Mouse (Mus musculus): ENCODE data around the gene Trim8. TPM values are rescaled to one million over a fixed set of nuclear protein-coding genes. Genes with fewer than 3 reads are reported as not detected.

Gene Trim8
- polyA plus RNA-seq, 1 experiment from 2014 or later: 7.9 TPM

- peak overlapping the region; percentile 96 for H3K9ac ChIP-seq (replicated peaks)
- ATAC-seq: peak; percentile 6
- 0% methylated on average over 35 of the region's 46 CpGs for WGBS (ENCODE audit: insufficient replicate concordance)
- TF ChIP-seq EP300 (IDR thresholded peaks at IDR 0.05; ENCODE audit: low read depth) (no peak), CTCF (IDR thresholded peaks at IDR 0.05; ENCODE audit: low read depth) (0 out of 2 replicates have a peak, but pooled peaks have one; percentile 2)
- peak overlapping the region; percentile 94 for H3K4me3 ChIP-seq (ENCODE audit: low read depth, low read length)
- peak overlapping the region; percentile 98 for H3K4me2 ChIP-seq (ENCODE audit: low read depth, low read length)
- peak; percentile 82 for DNase-seq
- H3K9me3 ChIP-seq (ENCODE audit: low read length): no peaks in the 10 kb centered on the region
- H3K27me3 ChIP-seq (ENCODE audit: insufficient read depth, low read length): no peaks in the 10 kb centered on the region
- H3K36me3 ChIP-seq (replicated peaks; ENCODE audit: insufficient read depth, low read length): peaks cover 14% of the 10 kb centered on the region
- peak overlapping the region; percentile 99 for H3K27ac ChIP-seq (ENCODE audit: low read depth)
- peaks cover 38% of the 10 kb centered on the region for H3K4me1 ChIP-seq (ENCODE audit: insufficient read depth)
Measured at GRCm38 (mm10) chr19:46502069-46502455, 560 bp downstream of the Trim8 start.

GRCm38 (mm10) chr19:46502471-46503166 lies 1.1 kb downstream of the Trim8 start:
- under 1% methylated on average over 52 of the region's 53 CpGs for WGBS (ENCODE audit: insufficient replicate concordance)
- ATAC-seq (peak; percentile 52), DNase-seq (peak; percentile 93)
- Histone ChIP-seq H3K27me3 (ENCODE audit: insufficient read depth, low read length) (no peaks in the 10 kb centered on the region), H3K36me3 (replicated peaks; ENCODE audit: insufficient read depth, low read length) (peaks cover 20% of the 10 kb centered on the region), H3K4me3 (ENCODE audit: low read depth, low read length) (peak overlapping the region; percentile 94), H3K9ac (replicated peaks) (peak overlapping the region; percentile 96), H3K4me2 (ENCODE audit: low read depth, low read length) (peak overlapping the region; percentile 98), H3K27ac (ENCODE audit: low read depth) (peak overlapping the region; percentile 99), H3K9me3 (ENCODE audit: low read length) (no peaks in the 10 kb centered on the region), H3K4me1 (ENCODE audit: insufficient read depth) (peaks cover 43% of the 10 kb centered on the region)
- TF ChIP-seq EP300 (IDR thresholded peaks at IDR 0.05; ENCODE audit: low read depth): no peak
- peak; percentile 93 for TF ChIP-seq CTCF (IDR thresholded peaks at IDR 0.05; ENCODE audit: low read depth)

- Histone ChIP-seq H3K9me3 (ENCODE audit: low read length) (no peaks in the 10 kb centered on the region), H3K9ac (replicated peaks) (peak overlapping the region; percentile 96), H3K4me1 (ENCODE audit: insufficient read depth) (peaks cover 49% of the 10 kb centered on the region), H3K4me2 (ENCODE audit: low read depth, low read length) (peak overlapping the region; percentile 98), H3K36me3 (replicated peaks; ENCODE audit: insufficient read depth, low read length) (peaks cover 25% of the 10 kb centered on the region), H3K27me3 (ENCODE audit: insufficient read depth, low read length) (no peaks in the 10 kb centered on the region), H3K27ac (ENCODE audit: low read depth) (peak overlapping the region; percentile 99), H3K4me3 (ENCODE audit: low read depth, low read length) (peak overlapping the region; percentile 94)
- no peak for TF ChIP-seq CTCF (IDR thresholded peaks at IDR 0.05; ENCODE audit: low read depth)
- TF ChIP-seq EP300 (IDR thresholded peaks at IDR 0.05; ENCODE audit: low read depth): peak; percentile 76
- ATAC-seq (peak; percentile 51), DNase-seq (peak; percentile 85)
- WGBS (ENCODE audit: insufficient replicate concordance): under 1% methylated on average over 21 of the region's 21 CpGs
Measured at GRCm38 (mm10) chr19:46503351-46504084, 2.0 kb downstream of the Trim8 start.

GRCm38 (mm10) chr19:46504085-46504552 lies 2.6 kb downstream of the Trim8 start:
- DNase-seq (no peak), ATAC-seq (peak; percentile 24)
- peak; percentile 66 for TF ChIP-seq CTCF (IDR thresholded peaks at IDR 0.05; ENCODE audit: low read depth)
- 0 out of 2 replicates have a peak, but pooled peaks have one; percentile 3 for TF ChIP-seq EP300 (IDR thresholded peaks at IDR 0.05; ENCODE audit: low read depth)
- H3K27me3 ChIP-seq (ENCODE audit: insufficient read depth, low read length): no peaks in the 10 kb centered on the region
- H3K4me3 ChIP-seq (ENCODE audit: low read depth, low read length): peak overlapping the region; percentile 94
- H3K4me1 ChIP-seq (ENCODE audit: insufficient read depth): peaks cover 53% of the 10 kb centered on the region
- H3K27ac ChIP-seq (ENCODE audit: low read depth): peak overlapping the region; percentile 99
- no peaks in the 10 kb centered on the region for H3K9me3 ChIP-seq (ENCODE audit: low read length)
- peak overlapping the region; percentile 98 for H3K4me2 ChIP-seq (ENCODE audit: low read depth, low read length)
- peak overlapping the region; percentile 96 for H3K9ac ChIP-seq (replicated peaks)
- H3K36me3 ChIP-seq (replicated peaks; ENCODE audit: insufficient read depth, low read length): peaks cover 28% of the 10 kb centered on the region
- 5% methylated on average over 4 of the region's 4 CpGs for WGBS (ENCODE audit: insufficient replicate concordance)

- Histone ChIP-seq H3K27ac (ENCODE audit: low read depth) (peak overlapping the region; percentile 99), H3K9me3 (ENCODE audit: low read length) (no peaks in the 10 kb centered on the region), H3K4me1 (ENCODE audit: insufficient read depth) (peaks cover 61% of the 10 kb centered on the region), H3K36me3 (replicated peaks; ENCODE audit: insufficient read depth, low read length) (peaks cover 33% of the 10 kb centered on the region), H3K4me3 (ENCODE audit: low read depth, low read length) (peak overlapping the region; percentile 94), H3K4me2 (ENCODE audit: low read depth, low read length) (peak overlapping the region; percentile 98), H3K9ac (replicated peaks) (peak overlapping the region; percentile 96), H3K27me3 (ENCODE audit: insufficient read depth, low read length) (no peaks in the 10 kb centered on the region)
- ATAC-seq (no peak), DNase-seq (no peak)
- WGBS (ENCODE audit: insufficient replicate concordance): 39% methylated on average over 9 of the region's 9 CpGs
- no peak for TF ChIP-seq EP300 (IDR thresholded peaks at IDR 0.05; ENCODE audit: low read depth)
- TF ChIP-seq CTCF (IDR thresholded peaks at IDR 0.05; ENCODE audit: low read depth): 0 out of 2 replicates have a peak, but pooled peaks have one; percentile 0
Measured at GRCm38 (mm10) chr19:46504822-46505417, 3.4 kb downstream of the Trim8 start.

Measured in liver, postnatal 0 days (tissue).